Mouse (Mus musculus) heart, embryonic 10.5 days (tissue): ENCODE measurements around the gene Asrgl1. TPM values are rescaled to one million over a fixed set of nuclear protein-coding genes. Genes with fewer than 3 reads are reported as not detected.
A peak's percentile ranks its signal among the peaks of the same experiment; 100 is the strongest.

ENCODE experiments used
- DNase-seq: peaks from one replicate; pipeline ENCODE4 v3.0.0-alpha.2; 2017; ENCODE audit warnings: low spot score
- H3K27ac ChIP-seq: fragments of 300-500 bp; sonication (generic); 2 replicates; pipeline ENCODE4 v1.5.1; 2016; ENCODE audit warnings: mild to moderate bottlenecking
- H3K27me3 ChIP-seq: fragments of 300-500 bp; sonication (generic); 2 replicates; pipeline ENCODE4 v1.6.1; 2016; ENCODE audit warnings: mild to moderate bottlenecking; ENCODE audit not compliant: poor library complexity, insufficient read depth, severe bottlenecking
- H3K36me3 ChIP-seq: fragments of 300-500 bp; sonication (generic); 2 replicates; pipeline ENCODE4 v1.6.1; 2016; ENCODE audit warnings: mild to moderate bottlenecking, moderate library complexity
- H3K4me1 ChIP-seq: fragments of 300-500 bp; sonication (generic); 2 replicates; pipeline ENCODE4 v1.6.1; 2016; ENCODE audit warnings: mild to moderate bottlenecking
- H3K4me3 ChIP-seq: fragments of 300-500 bp; sonication (generic); 2 replicates; pipeline ENCODE4 v1.5.1; 2016; ENCODE audit warnings: mild to moderate bottlenecking, moderate library complexity
- H3K9me3 ChIP-seq: fragments of 300-500 bp; sonication (generic); 2 replicates; pipeline ENCODE4 v1.6.1; 2016; ENCODE audit warnings: mild to moderate bottlenecking, moderate library complexity
- WGBS: fragments of 180-500 bp; shearing (Covaris S2); methylation state at CpG from one replicate; pipeline ENCODE4 v1.1.7; 2016; 5-methylcytosine and 5-hydroxymethylcytosine counted together
- polyA plus RNA-seq: library from polyadenylated mRNA; unstranded; fragments of >200 nt; fragmentation: Nextera tagmentation; extraction: Ambion mirVana; gene quantifications from 2 replicates; pipeline ENCODE4 v1.2.1, GENCODE M21; 2016

Gene Asrgl1
- polyA plus RNA-seq, 1 experiment from 2014 or later = 14.4 TPM

DNA sequence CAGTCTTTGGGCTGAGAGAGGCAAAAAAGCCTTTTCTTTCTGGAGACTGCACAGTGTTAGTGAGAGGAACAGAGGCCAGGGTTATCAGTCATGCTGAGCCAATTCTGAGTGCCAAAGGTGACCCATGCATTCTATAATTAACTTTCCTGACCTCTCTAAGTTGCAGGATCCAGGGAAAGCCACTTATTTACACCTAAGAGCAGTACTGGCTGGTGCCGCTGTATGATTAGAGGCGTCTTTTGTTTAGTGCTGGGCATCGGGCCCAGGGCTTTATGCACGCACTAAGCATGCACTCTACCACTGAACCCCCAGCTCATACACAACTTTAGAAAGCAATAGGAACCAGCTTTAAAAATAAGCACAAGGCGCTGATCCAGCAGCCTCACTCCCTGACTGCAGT is 18.2 kb downstream of the Asrgl1 start:
- DNase-seq = no peak
- H3K4me3 ChIP-seq = no peak overlapping the region
- H3K9me3 ChIP-seq = no peaks in the 10 kb centered on the region
- peaks cover 8% of the 10 kb centered on the region; the same call in 1 of the 2 replicates for H3K4me1 ChIP-seq
- peaks cover 27% of the 10 kb centered on the region; the same call in 1 of the 2 replicates for H3K36me3 ChIP-seq
- H3K27ac ChIP-seq = no peak overlapping the region
- WGBS = 48% methylated on average over 5 of the region's 5 CpGs
- no peaks in the 10 kb centered on the region for H3K27me3 ChIP-seq

DNA sequence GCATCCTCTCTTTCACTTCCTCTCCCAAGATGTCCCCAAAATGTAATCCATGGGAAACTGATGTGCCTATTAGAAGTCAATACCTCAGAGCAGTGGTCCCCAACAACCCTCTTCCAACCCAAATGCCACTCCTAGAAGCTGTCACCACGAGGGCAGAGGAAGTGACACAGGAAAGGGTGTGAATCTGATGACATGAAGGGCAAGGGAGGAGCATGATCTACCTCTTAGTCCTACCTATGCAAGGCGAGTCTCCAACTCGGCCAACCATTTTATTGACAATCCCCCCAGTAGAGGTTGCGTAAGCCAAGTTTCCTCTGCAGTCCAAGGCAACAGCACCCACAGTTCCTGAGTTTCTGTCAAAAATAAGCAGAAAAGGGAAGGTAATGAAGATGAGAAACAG is 19.2 kb downstream of the Asrgl1 start:
- Histone ChIP-seq H3K4me1 (peaks cover 12% of the 10 kb centered on the region; the same call in 1 of the 2 replicates), H3K27me3 (no peaks in the 10 kb centered on the region), H3K36me3 (peaks cover 27% of the 10 kb centered on the region; the same call in 1 of the 2 replicates), H3K27ac (no peak overlapping the region), H3K9me3 (no peaks in the 10 kb centered on the region), H3K4me3 (no peak overlapping the region)
- DNase-seq = no peak
- 75% methylated on average over 4 of the region's 4 CpGs for WGBS

DNA sequence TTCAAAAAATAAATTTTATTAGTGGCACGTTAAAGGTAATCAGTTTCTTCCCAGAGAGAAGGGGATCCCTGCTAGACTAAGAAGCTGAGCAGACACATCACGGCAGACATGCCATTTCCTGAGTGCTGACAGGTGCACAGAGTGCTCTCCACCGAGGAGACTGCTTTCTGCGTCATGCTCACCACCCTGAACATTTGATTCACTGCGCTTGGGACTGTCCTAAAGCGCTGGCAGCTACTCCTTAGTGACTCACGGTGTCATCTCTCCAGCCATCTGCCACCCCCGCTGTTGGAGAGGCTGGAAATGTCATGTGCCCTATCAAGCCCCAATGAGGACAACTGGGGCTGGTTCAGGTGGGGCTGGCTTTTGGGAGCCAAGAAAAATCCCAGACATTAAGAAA is 23.4 kb downstream of the Asrgl1 start:
- WGBS = 39% methylated on average over 8 of the region's 8 CpGs
- peak; percentile 74 for DNase-seq
- no peaks in the 10 kb centered on the region for H3K27me3 ChIP-seq
- peaks cover 25% of the 10 kb centered on the region; the same call in 1 of the 2 replicates for H3K36me3 ChIP-seq
- no peak overlapping the region for H3K4me3 ChIP-seq
- peaks cover 13% of the 10 kb centered on the region for H3K4me1 ChIP-seq
- no peaks in the 10 kb centered on the region for H3K9me3 ChIP-seq
- no peak overlapping the region for H3K27ac ChIP-seq

DNA sequence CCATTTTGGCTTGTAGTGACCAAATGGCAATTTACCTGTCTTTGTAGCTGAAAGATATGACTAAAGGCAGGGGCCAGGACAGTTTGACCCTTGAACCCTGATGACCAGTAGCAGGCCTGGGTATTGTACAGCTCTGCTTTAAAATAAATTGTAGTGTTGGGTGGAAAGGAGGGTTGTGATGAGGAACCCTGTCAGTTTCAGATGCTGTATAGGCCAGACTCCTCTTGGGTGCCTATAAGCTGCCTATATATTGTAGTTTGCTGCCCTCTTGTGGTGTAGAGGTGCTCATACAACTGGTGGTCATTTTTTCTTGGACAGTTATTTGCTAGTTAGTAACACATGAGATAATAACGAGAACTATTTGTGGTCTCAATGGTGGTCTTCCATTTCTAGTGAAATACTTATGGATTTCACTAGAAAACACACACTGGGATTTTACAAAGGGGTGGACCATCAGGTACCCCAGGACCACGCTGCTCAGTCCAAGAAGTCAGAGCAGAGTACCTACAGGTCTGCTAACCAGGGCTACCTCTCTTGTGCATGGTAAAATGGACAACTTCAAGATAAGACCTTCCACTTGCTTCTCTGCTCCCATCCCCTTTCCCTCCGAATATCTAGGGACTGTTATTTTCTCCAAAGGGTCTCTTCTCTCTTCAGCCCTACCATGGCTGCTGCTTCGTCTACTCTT is 25.1 kb downstream of the Asrgl1 start:
- H3K36me3 ChIP-seq = peaks cover 14% of the 10 kb centered on the region; the same call in 1 of the 2 replicates
- peak; percentile 79 for DNase-seq
- H3K4me3 ChIP-seq = no peak overlapping the region
- peaks cover 22% of the 10 kb centered on the region for H3K4me1 ChIP-seq
- no peaks in the 10 kb centered on the region for H3K9me3 ChIP-seq
- no peak overlapping the region for H3K27ac ChIP-seq
- no peaks in the 10 kb centered on the region for H3K27me3 ChIP-seq
- 49% methylated on average over 4 of the region's 4 CpGs for WGBS

DNA sequence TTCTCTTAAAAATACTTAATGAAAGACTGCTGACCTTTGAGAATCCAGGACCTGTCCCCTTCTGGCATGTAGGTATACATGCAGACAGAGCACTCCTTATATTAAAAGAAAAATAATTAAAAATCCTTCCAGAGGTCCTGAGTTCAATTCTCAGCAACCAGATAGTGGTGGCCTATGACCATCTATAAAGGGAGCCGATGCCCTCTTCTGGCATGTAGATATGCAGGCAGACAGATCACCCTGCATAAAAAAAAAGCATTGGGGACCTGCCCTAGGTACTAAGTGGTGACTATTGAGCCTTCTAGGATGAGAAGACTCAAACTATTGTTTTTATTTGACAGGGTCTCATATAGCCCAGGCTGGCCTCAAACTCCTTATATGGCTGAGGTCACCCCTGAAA is 26.9 kb downstream of the Asrgl1 start:
- WGBS = 91% methylated on average over 1 of the region's 1 CpGs
- Histone ChIP-seq H3K27me3 (no peaks in the 10 kb centered on the region), H3K27ac (no peak overlapping the region), H3K4me1 (peaks cover 22% of the 10 kb centered on the region), H3K36me3 (peaks cover 9% of the 10 kb centered on the region; the same call in 1 of the 2 replicates), H3K4me3 (no peak overlapping the region), H3K9me3 (no peaks in the 10 kb centered on the region)
- DNase-seq = no peak

DNA sequence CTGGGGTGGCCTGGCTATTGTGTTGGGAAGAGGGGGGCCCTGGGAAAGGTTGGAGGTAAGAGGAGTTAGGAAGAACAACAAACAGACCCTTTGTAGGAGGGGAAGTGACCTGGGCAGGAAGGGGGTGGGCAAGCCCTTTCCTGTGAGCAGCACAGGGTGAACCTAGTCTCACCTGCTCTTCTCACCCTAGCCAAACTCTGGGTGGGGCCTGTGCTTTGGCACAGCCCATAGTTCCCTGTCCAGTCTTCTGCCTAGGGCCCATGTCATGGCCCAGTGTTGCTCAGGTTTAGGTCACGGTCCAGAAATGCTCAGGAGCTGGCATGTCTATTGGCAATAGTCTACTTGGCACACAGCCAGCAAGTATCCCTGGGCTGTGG is 28.1 kb downstream of the Asrgl1 start:
- Histone ChIP-seq H3K27ac (peak overlapping the region; percentile 75), H3K4me1 (peaks cover 22% of the 10 kb centered on the region), H3K36me3 (no peaks in the 10 kb centered on the region), H3K4me3 (peak overlapping the region; percentile 23; the same call in 1 of the 2 replicates), H3K27me3 (no peaks in the 10 kb centered on the region), H3K9me3 (no peaks in the 10 kb centered on the region)
- 69% methylated on average over 1 of the region's 1 CpGs for WGBS
- no peak for DNase-seq

DNA sequence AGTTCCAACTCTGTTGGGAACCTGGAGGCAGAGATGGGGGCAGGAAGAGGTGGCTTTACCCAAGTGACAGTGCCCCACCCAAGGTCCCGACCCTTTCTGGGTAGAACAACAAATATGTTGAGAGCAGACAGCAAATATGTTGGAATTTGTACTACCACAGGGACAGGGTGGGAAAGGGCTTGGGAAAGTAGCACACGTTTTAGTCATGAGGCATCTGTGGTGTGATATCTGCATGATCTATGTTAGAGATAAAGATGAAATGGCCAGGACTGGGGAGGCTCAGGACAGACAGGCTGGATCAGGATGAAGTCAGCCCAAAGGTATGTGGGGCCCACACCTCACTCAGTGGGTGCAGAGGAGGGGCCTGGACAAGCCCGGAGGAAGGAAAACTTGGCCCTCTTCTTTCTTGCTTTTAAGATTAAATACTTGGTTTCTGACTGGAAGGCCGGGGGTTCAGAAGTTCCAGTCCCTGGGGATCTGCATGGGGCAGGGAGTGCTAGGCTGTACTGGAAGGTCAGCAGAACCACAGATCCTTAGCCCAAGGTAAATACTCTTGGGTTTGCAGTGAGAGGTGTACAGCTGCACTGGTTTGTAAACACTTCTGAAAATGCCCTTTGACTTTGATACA is 28.6 kb downstream of the Asrgl1 start:
- Histone ChIP-seq H3K27me3 (no peaks in the 10 kb centered on the region), H3K9me3 (no peaks in the 10 kb centered on the region), H3K4me3 (peak overlapping the region; percentile 23; the same call in 1 of the 2 replicates), H3K36me3 (no peaks in the 10 kb centered on the region), H3K4me1 (peaks cover 18% of the 10 kb centered on the region), H3K27ac (peak overlapping the region; percentile 75)
- WGBS = 11% methylated on average over 4 of the region's 4 CpGs
- peak; percentile 66 for DNase-seq

DNA sequence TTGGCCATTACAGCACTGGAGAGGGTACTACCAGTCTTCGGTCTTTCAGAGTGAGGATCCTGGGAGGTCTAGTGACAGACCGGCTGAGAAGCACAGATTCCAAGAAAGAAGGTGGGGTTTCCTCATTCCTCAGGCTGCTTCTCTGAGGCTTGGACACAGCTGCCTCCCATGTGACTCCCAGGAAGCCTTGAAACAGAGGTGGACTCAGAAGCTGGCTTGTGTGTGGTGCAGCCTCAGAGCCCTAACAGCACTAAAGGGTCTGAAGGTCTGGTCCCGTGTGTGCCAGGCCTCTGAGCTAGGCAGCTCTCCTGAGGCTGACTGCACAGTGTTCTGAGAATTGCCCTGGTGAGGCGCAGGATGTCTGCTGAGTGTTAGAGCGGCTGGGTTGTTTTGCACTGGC is 29.3 kb downstream of the Asrgl1 start:
- Histone ChIP-seq H3K4me3 (no peak overlapping the region), H3K36me3 (no peaks in the 10 kb centered on the region), H3K4me1 (peaks cover 18% of the 10 kb centered on the region), H3K9me3 (no peaks in the 10 kb centered on the region), H3K27me3 (no peaks in the 10 kb centered on the region), H3K27ac (peak overlapping the region; percentile 75)
- DNase-seq = peak; percentile 72
- WGBS = 59% methylated on average over 5 of the region's 5 CpGs

DNA sequence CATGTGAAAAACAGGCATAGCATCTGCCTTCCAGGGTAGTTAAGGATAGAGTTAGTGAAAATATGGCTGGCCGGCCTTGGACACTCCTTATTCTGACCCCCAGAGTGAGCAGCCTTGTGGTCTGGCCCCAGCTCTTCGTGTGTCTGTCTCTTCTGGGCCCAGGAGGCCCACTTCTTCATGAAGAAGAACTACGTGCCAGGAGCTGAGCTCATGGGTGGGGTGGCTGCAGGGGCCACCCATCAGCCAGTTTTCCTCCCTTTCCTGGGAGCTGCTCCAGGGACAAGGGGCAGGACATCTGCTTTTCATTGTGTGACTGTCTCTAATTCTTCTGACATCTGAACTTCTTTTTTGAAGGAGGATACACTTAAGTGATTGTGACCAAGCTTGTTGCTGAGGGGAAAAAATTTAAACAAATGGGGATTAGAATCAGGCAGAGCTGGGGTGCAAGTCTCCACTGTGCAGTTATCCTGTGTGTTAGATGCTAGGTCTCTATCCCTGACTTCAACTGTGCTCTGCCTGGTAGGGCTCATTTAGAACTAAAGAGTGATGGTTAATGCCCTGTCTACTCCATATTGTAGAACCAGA is 30.2 kb downstream of the Asrgl1 start:
- peak; percentile 57 for DNase-seq
- 76% methylated on average over 3 of the region's 3 CpGs for WGBS
- no peaks in the 10 kb centered on the region for H3K27me3 ChIP-seq
- H3K4me1 ChIP-seq = peaks cover 18% of the 10 kb centered on the region
- H3K27ac ChIP-seq = peak overlapping the region; percentile 57; the same call in 1 of the 2 replicates
- H3K4me3 ChIP-seq = no peak overlapping the region
- no peaks in the 10 kb centered on the region for H3K9me3 ChIP-seq
- no peaks in the 10 kb centered on the region for H3K36me3 ChIP-seq

DNA sequence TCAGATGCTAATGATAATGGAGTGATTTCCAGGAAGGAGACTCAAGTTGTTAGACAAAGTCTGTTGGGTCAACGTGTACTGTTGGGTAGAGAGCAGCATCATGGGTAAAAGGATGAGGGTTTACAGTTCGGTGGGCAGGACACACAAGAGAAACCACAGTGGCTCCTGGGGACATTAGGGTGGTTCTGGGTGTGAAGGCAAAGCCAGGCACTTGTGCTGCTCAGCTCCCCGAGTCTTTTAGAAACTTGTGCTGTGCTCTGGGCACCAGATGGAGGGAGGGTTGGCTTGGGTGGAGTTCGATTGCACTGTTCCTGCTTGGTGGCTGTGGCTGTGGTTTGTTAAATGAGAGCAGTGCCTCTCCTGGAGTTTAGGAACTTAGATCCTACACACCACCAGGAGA is 31.4 kb downstream of the Asrgl1 start:
- Histone ChIP-seq H3K4me3 (no peak overlapping the region), H3K36me3 (no peaks in the 10 kb centered on the region)
- WGBS = 69% methylated on average over 4 of the region's 4 CpGs

DNA sequence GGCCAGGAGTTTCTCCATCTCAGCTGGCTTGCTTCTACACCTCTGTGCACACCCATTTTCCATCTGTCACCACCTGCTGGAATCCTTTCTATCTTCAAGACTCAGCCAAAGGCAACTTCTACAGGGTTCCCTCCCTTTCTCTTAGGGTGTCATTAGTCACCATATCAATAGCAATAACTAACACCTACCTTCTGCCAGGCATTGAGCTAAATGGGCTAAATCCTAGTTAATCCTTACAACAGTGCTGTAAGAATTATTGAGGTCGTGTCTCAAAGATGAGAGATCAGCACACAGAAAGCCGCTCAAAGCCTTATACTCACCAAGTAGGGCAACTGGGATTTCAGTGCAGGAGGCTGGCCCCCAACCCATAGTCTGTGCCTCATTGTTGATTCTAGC is 34.4 kb downstream of the Asrgl1 start:
- H3K27me3 ChIP-seq = no peaks in the 10 kb centered on the region

More for the DNA sequence above, 31.4 kb downstream of the Asrgl1 start:
- Histone ChIP-seq H3K4me1 (peaks cover 27% of the 10 kb centered on the region), H3K27ac (no peak overlapping the region), H3K27me3 (no peaks in the 10 kb centered on the region), H3K9me3 (no peaks in the 10 kb centered on the region)
- no peak for DNase-seq

DNA sequence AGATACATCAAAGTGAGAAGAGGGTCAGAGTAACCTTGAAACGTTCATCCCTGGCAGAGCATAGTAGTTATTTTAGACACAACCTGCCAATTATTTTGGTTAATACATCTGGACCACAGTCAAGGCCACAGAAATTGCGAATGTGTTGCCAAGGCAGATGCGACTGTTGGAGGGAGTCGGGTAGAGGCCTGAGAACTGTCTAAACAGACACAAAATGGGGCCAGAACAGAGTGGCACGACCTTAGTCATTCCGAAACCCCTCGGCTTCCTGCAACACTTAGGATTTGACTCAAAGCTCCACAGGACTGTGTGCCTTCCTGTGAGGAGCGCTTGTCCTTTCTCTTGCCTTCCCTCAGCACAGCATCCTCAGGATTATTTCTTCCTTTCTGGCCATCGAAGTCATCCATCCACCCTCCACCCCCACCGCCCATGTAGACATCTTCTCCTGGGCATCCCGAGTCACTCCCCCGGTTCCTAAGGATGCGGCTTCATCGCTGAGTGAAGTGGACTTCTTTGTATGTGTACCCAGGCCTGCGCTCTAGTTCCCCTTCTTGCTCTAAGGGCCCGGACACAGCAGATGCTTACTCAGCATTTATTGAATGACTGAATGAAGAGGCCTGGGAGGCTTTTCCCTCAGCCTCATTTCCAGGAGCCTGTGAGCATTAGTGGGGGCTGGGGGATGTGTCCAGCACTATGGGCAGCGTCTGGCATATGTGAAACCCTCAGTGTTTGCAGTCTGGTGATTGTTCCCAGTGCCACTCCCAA is 35.0 kb downstream of the Asrgl1 start:
- H3K4me1 ChIP-seq = peaks cover 8% of the 10 kb centered on the region; the same call in 1 of the 2 replicates
- no peaks in the 10 kb centered on the region for H3K9me3 ChIP-seq
- H3K27ac ChIP-seq = no peak overlapping the region
- no peaks in the 10 kb centered on the region for H3K27me3 ChIP-seq
- 81% methylated on average over 17 of the region's 17 CpGs for WGBS
- H3K4me3 ChIP-seq = no peak overlapping the region
- no peaks in the 10 kb centered on the region for H3K36me3 ChIP-seq
- no peak for DNase-seq

More for the DNA sequence above, 34.4 kb downstream of the Asrgl1 start:
- Histone ChIP-seq H3K9me3 (no peaks in the 10 kb centered on the region), H3K27ac (no peak overlapping the region), H3K4me3 (no peak overlapping the region), H3K4me1 (peaks cover 10% of the 10 kb centered on the region), H3K36me3 (no peaks in the 10 kb centered on the region)
- 63% methylated on average over 2 of the region's 2 CpGs for WGBS
- no peak for DNase-seq
